Mouse (Mus musculus) embryonic facial prominence, embryonic 15.5 days (tissue): Measurements from ENCODE around the gene Ldha. TPM values are rescaled to one million over a fixed set of nuclear protein-coding genes. Genes with fewer than 3 reads are reported as not detected.
A peak's percentile ranks its signal among the peaks of the same experiment; 100 is the strongest.
"Not testable (repeated sequence)": the region's sequence is repeated elsewhere in the genome, so short reads cannot be mapped to it uniquely, and the experiment has no call there.

Experiments used
- ATAC-seq: fragments of 200-750 bp; cut with Nextera tagmentation; 2 replicates; pipeline ENCODE4 v1.8.0; 2017; ENCODE audit warnings: low read depth, moderate TSS enrichment; ENCODE audit not compliant: insufficient number of reproducible peaks, low FRiP score, low TSS enrichment
- H3K27ac ChIP-seq: fragments of 300-500 bp; sonication (generic); replicated peaks from 2 replicates; pipeline ENCODE4 v1.5.1; 2015; ENCODE audit warnings: mild to moderate bottlenecking, inconsistent platforms
- H3K27me3 ChIP-seq: fragments of 300-500 bp; sonication (generic); 2 replicates; pipeline ENCODE4 v1.6.1; 2015; ENCODE audit warnings: inconsistent platforms
- H3K36me3 ChIP-seq: fragments of 300-500 bp; sonication (generic); 2 replicates; pipeline ENCODE4 v1.6.1; 2015; ENCODE audit warnings: mild to moderate bottlenecking, inconsistent platforms
- H3K4me1 ChIP-seq: fragments of 300-500 bp; sonication (generic); 2 replicates; pipeline ENCODE4 v1.6.1; 2015; ENCODE audit warnings: inconsistent platforms
- H3K4me2 ChIP-seq: fragments of 300-500 bp; sonication (generic); replicated peaks from 2 replicates; pipeline ENCODE4 v1.6.1; 2015; ENCODE audit warnings: mild to moderate bottlenecking, inconsistent platforms
- H3K4me3 ChIP-seq: fragments of 300-500 bp; sonication (generic); replicated peaks from 2 replicates; pipeline ENCODE4 v1.5.1; 2015; ENCODE audit warnings: mild to moderate bottlenecking, inconsistent platforms
- H3K9ac ChIP-seq: fragments of 300-500 bp; sonication (generic); 2 replicates; pipeline ENCODE4 v1.6.1; 2015; ENCODE audit warnings: inconsistent platforms
- H3K9me3 ChIP-seq: fragments of 300-500 bp; sonication (generic); replicated peaks from 2 replicates; pipeline ENCODE4 v1.6.1; 2016; ENCODE audit warnings: inconsistent platforms
- WGBS: fragments of 180-500 bp; shearing (Covaris S2); methylation state at CpG from one replicate; pipeline ENCODE4 v1.1.7; 2015; 5-methylcytosine and 5-hydroxymethylcytosine counted together
- polyA plus RNA-seq: library from polyadenylated mRNA; unstranded; fragments of >200 nt; fragmentation: Nextera tagmentation; extraction: Ambion mirVana; gene quantifications from 2 replicates; pipeline ENCODE4 v1.2.1, GENCODE M21; 2015

The Ldha gene
- 1,512 and 1,560 TPM in 2 replicates for polyA plus RNA-seq

DNA sequence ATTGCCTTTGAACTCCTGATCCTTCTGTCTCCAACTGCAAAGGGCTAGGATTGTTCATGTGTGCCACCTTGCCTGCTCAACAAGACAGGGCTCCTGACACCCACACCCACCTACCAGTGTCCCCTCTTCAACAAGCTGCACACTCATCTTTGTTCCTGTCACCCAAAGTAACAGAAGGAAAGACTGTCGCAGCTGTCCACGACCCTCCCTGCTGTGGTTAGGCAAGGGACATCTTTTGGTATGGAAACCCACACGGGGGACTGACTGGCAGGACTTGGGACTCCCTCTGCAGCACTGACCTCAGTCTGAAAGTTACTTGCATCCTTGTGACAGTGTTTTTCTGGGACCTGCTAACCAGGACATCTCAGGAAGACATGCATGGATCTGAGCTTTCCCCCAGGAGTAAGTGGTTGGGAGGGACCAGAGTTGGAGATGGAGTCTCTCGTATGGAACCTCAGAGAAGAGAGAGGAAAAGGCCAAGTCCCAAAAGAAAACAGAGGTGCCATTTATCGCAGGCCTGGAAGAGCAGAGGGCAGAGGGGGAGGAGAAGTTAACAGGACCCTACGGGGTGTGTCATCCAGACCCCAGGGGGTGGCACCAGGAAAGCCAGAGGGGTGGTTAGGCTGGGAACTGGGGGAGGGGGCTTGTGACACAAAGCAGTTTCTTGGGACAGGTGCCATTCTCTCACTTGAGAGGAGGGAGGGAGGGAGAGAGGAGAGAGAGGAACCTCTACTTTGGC, at the start of gene Ldha:
Gene Ldha (plus strand): TSS at position 689 of the 739 bp plus-strand sequence.
- Histone ChIP-seq H3K27ac (no peak within 1 kb of the TSS), H3K36me3 (no peaks in the 10 kb centered on the region), H3K9ac (no peak within 1 kb of the TSS), H3K4me1 (peaks cover 32% of the 10 kb centered on the region), H3K27me3 (no peaks in the 10 kb centered on the region), H3K4me2 (no peak within 1 kb of the TSS), H3K9me3 (no peaks in the 10 kb centered on the region), H3K4me3 (no peak within 1 kb of the TSS)
- no peak for ATAC-seq
- 32% methylated on average over 6 of the region's 6 CpGs for WGBS

DNA sequence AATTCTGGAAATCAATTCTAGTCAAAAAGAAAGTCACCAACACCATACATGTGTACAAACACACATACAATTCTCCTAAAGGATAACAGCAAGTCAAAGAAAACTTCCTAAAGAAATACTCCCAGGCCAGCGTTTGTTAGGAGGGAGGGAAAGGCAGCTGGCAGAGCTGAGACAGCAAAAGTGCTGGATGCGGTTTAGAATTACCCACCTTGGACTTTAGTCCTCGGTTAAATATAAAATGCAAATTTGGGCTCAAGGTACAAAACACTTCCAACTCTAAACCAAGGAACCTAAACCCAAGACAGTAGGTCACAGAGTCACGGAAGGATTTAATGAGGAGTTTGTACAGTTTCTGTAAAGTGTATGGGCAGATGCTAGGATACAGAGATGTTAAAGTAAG, 47.4 kb upstream of the Ldha start:
- H3K9me3 ChIP-seq: no peaks in the 10 kb centered on the region
- H3K9ac ChIP-seq: no peak overlapping the region
- 82% methylated on average over 4 of the region's 4 CpGs for WGBS
- peaks cover 8% of the 10 kb centered on the region; the same call in 1 of the 2 replicates for H3K36me3 ChIP-seq
- no peaks in the 10 kb centered on the region for H3K27me3 ChIP-seq
- H3K27ac ChIP-seq: no peak overlapping the region
- H3K4me1 ChIP-seq: peaks cover 17% of the 10 kb centered on the region
- ATAC-seq: no peak
- no peak overlapping the region for H3K4me3 ChIP-seq
- no peak overlapping the region for H3K4me2 ChIP-seq

DNA sequence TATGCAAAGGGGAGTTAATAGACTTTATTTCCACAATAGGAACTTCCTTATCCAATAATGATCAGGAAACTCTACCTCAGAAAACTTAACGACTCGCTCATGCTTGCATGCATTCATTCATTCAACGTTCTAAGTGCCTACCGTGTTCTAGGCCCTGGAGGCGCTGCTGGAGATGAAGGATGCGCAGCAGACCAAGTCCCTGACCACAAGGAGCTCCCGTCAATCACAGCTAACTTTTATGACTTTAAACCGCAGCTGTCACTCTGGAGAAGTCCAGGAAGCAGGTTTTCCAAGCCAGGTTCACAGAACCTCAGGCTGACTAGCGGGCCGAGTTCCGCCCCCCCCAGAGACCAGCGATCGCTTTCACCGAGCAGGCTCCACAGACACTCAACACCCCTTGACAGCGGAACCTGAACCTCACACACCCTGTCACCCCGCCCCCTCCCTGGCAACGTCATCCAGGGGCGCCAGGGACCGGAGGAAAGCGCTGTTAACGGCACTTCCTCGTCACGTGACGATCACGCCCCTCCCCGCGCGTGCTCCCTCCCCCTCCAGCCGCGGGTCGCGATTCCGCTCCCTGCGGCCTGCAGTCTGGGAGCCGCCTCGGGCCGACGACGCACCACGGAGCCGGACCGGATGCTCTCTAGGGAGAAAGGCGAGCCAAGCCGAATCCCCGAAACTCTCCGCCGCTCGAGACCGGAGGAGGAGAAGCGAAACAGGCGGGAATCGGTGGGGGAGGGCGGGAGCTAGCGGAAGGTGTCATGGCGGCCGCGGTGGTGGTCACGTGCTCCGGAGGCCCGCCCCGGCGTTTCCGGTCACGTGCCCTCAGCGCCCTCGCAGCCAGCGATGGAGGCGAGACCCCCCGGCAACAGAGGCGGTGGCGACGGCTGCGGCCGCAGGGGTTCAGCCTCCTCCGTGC, 45.7 kb upstream of the Ldha start, which contains the start of the genes Hps5 and Gtf2h1:
Gene Hps5 (minus strand): TSS at position 778 of the 919 bp plus-strand sequence.
Gene Gtf2h1 (plus strand): TSS at position 817 of the 919 bp plus-strand sequence.
- H3K4me2 ChIP-seq: peak within 1 kb of the TSS; percentile 89
- no peaks in the 10 kb centered on the region for H3K9me3 ChIP-seq
- no peaks in the 10 kb centered on the region for H3K27me3 ChIP-seq
- H3K4me3 ChIP-seq: peak within 1 kb of the TSS; percentile 93
- H3K27ac ChIP-seq: peak within 1 kb of the TSS; percentile 89
- H3K4me1 ChIP-seq: peaks cover 17% of the 10 kb centered on the region
- WGBS: under 1% methylated on average over 72 of the region's 75 CpGs
- H3K36me3 ChIP-seq: 0 out of 2 replicates have a peak, but pooled peaks cover 4% of the 10 kb centered on the region
- peak; percentile 97 for ATAC-seq
- peak within 1 kb of the TSS; percentile 88 for H3K9ac ChIP-seq

DNA sequence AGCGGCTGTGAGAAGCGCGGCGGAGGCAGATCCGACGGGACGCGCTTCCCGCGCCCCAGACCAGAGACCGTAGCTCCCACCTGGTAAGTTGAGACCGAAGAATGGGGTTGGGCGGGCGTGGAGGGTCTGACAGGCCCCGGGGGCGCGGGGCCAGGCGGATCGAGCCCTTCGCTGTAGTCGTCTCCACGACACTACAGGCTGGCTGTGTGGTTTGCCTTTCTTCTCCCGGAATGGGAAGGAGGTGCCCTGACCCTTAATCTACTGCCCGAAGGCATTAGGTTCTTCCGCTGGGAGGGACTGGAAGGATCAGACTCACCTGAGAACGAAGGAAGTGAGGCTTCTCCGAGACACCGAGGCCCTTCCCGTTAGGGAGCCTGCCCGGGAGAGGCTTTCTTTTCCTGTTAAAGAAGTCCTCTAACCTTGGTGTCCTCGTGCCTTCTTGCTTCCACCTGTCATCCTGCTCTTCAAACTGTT, 45.0 kb upstream of the Ldha start:
- Histone ChIP-seq H3K9ac (peak overlapping the region; percentile 88), H3K27ac (peak overlapping the region; percentile 89), H3K9me3 (no peaks in the 10 kb centered on the region), H3K4me3 (peak overlapping the region; percentile 93), H3K4me2 (peak overlapping the region; percentile 89), H3K4me1 (peaks cover 17% of the 10 kb centered on the region), H3K27me3 (no peaks in the 10 kb centered on the region), H3K36me3 (0 out of 2 replicates have a peak, but pooled peaks cover 6% of the 10 kb centered on the region)
- ATAC-seq: no peak; the same call in 1 of the 2 replicates
- WGBS: 0% methylated on average over 31 of the region's 31 CpGs

DNA sequence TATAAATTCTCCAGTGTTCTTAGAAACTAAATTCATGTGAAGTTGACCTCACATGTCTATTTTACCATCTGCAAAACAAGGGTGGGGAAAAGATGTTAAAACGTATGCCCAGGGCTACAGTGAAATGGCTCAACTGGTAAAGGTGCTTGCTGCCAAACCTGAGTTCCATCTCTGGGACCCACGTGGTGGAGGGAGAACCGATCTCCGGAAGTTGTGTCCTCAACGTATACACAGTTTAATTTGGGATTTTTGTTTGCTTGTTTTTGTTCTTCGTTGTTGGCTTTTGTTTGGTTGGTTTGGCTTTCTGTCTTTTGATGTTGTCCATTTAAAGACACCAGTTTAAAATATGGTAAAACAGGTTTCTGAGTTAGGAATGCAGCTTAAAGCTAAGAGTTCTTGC, 44.5 kb upstream of the Ldha start:
- H3K27me3 ChIP-seq: no peaks in the 10 kb centered on the region
- 50% methylated on average over 6 of the region's 6 CpGs for WGBS
- no peak for ATAC-seq

DNA sequence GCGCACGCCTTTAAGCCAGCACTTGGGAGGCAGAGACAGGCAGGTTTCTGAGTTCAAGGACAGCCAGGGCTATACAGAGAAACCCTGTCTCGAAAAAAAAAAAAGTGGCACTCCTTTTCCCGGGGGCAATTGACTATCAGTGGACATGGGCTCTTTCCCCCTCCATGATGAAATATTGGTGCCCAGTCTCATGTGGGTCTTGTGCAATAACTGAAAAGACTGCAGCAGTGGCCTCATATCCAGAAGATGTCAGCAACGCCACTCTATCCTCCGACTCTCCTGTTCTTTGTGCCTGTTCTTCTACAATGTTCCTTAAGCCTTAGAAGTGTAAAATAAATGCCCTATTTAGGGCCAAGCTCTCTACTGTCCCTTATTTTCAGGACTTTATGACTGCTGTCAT, 30.9 kb upstream of the Ldha start:
- Histone ChIP-seq H3K4me1 (no peaks in the 10 kb centered on the region), H3K9ac (no peak overlapping the region), H3K9me3 (no peaks in the 10 kb centered on the region), H3K36me3 (peaks cover 69% of the 10 kb centered on the region), H3K4me2 (no peak overlapping the region), H3K27me3 (no peaks in the 10 kb centered on the region), H3K27ac (no peak overlapping the region), H3K4me3 (no peak overlapping the region)
- no peak for ATAC-seq
- WGBS: 98% methylated on average over 6 of the region's 6 CpGs

More for the DNA sequence above, 44.5 kb upstream of the Ldha start:
- H3K4me2 ChIP-seq: peak overlapping the region; percentile 89
- H3K4me1 ChIP-seq: peaks cover 17% of the 10 kb centered on the region
- H3K4me3 ChIP-seq: peak overlapping the region; percentile 93
- no peaks in the 10 kb centered on the region for H3K9me3 ChIP-seq
- no peak overlapping the region for H3K27ac ChIP-seq
- H3K36me3 ChIP-seq: peaks cover 10% of the 10 kb centered on the region
- H3K9ac ChIP-seq: peak overlapping the region; percentile 88

DNA sequence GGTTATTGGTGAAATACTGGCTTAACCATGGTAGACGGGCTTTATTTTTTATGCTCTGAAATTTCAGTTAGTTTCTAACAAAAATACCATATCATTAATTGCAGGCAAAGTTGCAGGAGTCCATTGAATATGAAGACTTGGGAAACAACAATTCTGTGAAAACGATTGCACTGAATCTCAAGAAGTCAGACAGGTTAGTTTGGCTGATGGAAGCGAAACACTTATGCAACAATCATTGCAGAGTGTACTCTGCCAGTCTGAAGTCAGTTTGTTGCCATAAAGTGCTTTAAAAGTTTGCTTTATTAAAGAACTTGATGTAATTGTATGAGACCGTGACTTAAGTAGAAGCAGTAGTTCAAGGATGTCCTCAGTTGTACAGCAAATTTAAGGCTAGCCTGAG, 27.3 kb upstream of the Ldha start:
- Histone ChIP-seq H3K4me3 (no peak overlapping the region), H3K27ac (no peak overlapping the region), H3K36me3 (peaks cover 77% of the 10 kb centered on the region), H3K9me3 (no peaks in the 10 kb centered on the region), H3K9ac (no peak overlapping the region), H3K4me2 (no peak overlapping the region), H3K27me3 (no peaks in the 10 kb centered on the region), H3K4me1 (no peaks in the 10 kb centered on the region)
- 86% methylated on average over 4 of the region's 4 CpGs for WGBS
- ATAC-seq: no peak

DNA sequence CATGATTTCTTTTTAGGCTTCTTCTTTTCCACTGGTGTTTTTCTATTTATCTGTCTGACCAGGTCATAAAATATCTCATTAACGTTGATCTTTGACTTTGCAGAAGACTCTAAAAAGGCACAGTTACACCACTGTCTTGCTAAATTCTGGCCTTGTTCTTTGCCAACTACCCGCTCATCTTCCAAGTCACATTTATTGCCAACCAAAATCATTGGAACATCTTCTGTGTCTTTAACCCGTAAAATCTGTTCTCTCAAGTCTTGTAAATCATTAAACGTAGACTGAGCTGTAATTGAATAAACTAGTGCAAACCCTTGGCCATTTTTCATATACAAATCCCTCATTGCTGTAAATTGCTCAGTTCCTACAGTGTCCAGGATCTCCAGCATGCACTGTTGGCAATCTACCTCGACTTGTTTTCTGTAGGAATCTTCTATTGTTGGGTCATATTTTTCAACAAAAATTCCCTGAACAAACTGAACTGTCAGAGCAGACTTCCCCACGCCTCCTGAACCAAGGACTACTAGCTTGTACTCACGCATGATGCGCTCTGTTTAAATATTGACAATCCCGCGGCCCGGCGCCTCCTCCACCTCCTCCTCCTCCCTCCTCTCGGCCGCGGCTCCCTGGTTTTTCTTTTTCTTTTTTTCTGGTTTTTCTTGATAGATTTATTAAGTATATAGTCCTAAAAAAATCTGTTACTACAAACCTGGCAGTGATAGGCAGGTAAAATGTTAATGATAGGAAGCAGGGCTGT, 20.2 kb upstream of the Ldha start:
- not testable (repeated sequence) for ATAC-seq, H3K4me2 ChIP-seq, H3K27ac ChIP-seq, H3K4me1 ChIP-seq, H3K27me3 ChIP-seq, H3K9me3 ChIP-seq, H3K4me3 ChIP-seq, H3K9ac ChIP-seq
- WGBS: 90% methylated on average over 15 of the region's 15 CpGs
- peaks cover 70% of the 10 kb centered on the region for H3K36me3 ChIP-seq

DNA sequence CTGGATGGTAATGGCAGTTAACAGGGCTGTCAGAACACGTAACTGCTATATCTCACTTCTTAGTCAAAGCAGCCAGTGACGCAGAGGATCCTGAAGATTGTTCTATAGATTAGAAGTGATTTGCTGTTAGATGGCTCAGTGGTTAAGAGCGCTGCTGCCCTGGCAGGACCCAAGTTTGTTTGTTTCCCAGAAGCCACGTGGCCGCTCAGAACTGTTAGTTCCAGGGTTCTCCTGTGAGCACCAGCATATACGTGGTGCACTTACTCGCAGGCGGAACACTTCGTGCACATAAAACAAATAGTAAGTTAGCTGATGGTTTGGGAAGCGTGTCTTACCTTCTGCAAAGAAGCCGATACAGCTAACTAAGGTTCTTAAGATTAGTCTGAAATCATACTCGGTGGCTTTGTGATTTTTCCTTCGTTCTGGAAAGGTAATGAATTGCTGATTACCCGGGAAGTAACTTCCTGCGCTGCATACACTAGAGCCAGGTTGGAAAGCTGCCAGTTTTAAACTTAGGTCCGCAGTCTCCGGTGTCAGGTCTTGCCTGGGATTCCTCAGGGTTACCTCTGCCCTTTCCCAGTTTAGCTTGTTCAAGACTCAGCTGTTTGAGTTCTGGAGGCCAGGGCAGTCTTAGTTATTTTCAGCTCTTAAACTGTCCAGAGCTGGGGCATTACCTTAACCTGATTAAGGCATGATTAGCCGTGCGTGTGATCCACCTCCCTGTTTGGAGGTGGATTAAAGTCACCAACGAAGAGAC, 14.1 kb upstream of the Ldha start:
- Histone ChIP-seq H3K4me3 (no peak overlapping the region), H3K27ac (no peak overlapping the region), H3K4me2 (no peak overlapping the region), H3K36me3 (peaks cover 21% of the 10 kb centered on the region), H3K4me1 (no peaks in the 10 kb centered on the region), H3K27me3 (no peaks in the 10 kb centered on the region), H3K9me3 (no peaks in the 10 kb centered on the region), H3K9ac (no peak overlapping the region)
- no peak for ATAC-seq
- WGBS: 67% methylated on average over 20 of the region's 20 CpGs

DNA sequence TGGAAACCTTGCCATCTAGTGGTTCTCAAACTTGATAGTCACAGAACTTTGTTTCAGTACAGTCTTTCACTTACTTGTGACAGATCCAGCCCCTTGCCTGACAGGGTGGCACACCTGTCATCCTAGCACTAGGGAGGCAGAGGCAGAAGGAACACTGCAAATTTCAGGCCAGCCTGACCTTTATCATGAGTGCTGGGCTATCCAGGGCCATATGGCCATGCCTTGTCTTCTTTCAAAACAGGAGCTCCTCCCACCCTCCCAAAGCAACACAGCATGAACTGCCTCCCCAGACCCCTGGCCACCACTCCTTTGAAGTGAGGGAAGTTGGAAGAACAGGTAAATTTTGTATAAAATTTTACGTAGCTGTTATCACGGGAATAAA, 13.5 kb upstream of the Ldha start:
- WGBS: 88% methylated on average over 2 of the region's 2 CpGs
- H3K9me3 ChIP-seq: no peaks in the 10 kb centered on the region
- H3K4me3 ChIP-seq: no peak overlapping the region
- no peaks in the 10 kb centered on the region for H3K4me1 ChIP-seq
- no peak overlapping the region for H3K9ac ChIP-seq
- ATAC-seq: no peak
- no peak overlapping the region for H3K27ac ChIP-seq
- H3K27me3 ChIP-seq: no peaks in the 10 kb centered on the region
- H3K36me3 ChIP-seq: peaks cover 15% of the 10 kb centered on the region
- H3K4me2 ChIP-seq: no peak overlapping the region
